Mouse (Mus musculus): ENCODE measurements around the gene Ablim1. TPM values are rescaled to one million over a fixed set of nuclear protein-coding genes. Genes with fewer than 3 reads are reported as not detected.

The Ablim1 gene
- polyA plus RNA-seq, 1 experiment, result 9.8 TPM

- Histone ChIP-seq H3K4me3 (ENCODE audit: insufficient read depth, poor library complexity, severe bottlenecking) (no peak overlapping the region), H3K36me3 (ENCODE audit: control insufficient read depth, insufficient read depth) (no peaks in the 10 kb centered on the region), H3K79me3 (ENCODE audit: low read depth) (no peaks in the 10 kb centered on the region), H3K27me3 (ENCODE audit: control insufficient read depth, insufficient read depth, insufficient read length) (no peaks in the 10 kb centered on the region), H3ac (ENCODE audit: control insufficient read depth, insufficient read length, low read depth) (no peak overlapping the region), H3K79me2 (ENCODE audit: control insufficient read depth, insufficient read depth) (no peaks in the 10 kb centered on the region)
- TF ChIP-seq MYOD1 (IDR thresholded peaks at IDR 0.05; ENCODE audit: control insufficient read depth, insufficient read length, low read depth), result no peak
- TF ChIP-seq MAX (IDR thresholded peaks at IDR 0.05), result no peak
- no peak for TF ChIP-seq MYOG (IDR thresholded peaks at IDR 0.05; ENCODE audit: control insufficient read depth, extremely low read depth, insufficient read length)
- TF ChIP-seq USF1 (IDR thresholded peaks at IDR 0.05; ENCODE audit: low read depth), result no peak
- TF ChIP-seq CEBPB (IDR thresholded peaks at IDR 0.05; ENCODE audit: low read depth), result no peak
- no peak for TF ChIP-seq CTCF (IDR thresholded peaks at IDR 0.05; ENCODE audit: control insufficient read depth, insufficient read depth, insufficient read length)
- TF ChIP-seq FOSL1 (IDR thresholded peaks at IDR 0.05; ENCODE audit: insufficient read depth, low read length, poor library complexity, severe bottlenecking), result no peak
Observed at GRCm38 (mm10) chr19:57304666-57305065, 10.1 kb downstream of the Ablim1 start.

- H3K79me2 ChIP-seq (ENCODE audit: control insufficient read depth, insufficient read depth), result no peaks in the 10 kb centered on the region
Observed at GRCm38 (mm10) chr19:57301961-57302395, 12.7 kb downstream of the Ablim1 start.

GRCm38 (mm10) chr19:57298006-57298405 lies 16.7 kb downstream of the Ablim1 start:
- H3K4me3 ChIP-seq (ENCODE audit: insufficient read depth, poor library complexity, severe bottlenecking), result no peak overlapping the region
- no peak overlapping the region for H3ac ChIP-seq (ENCODE audit: control insufficient read depth, insufficient read length, low read depth)
- TF ChIP-seq USF1 (IDR thresholded peaks at IDR 0.05; ENCODE audit: low read depth), result no peak
- no peak for TF ChIP-seq MYOG (IDR thresholded peaks at IDR 0.05; ENCODE audit: control insufficient read depth, extremely low read depth, insufficient read length)
- TF ChIP-seq MAX (IDR thresholded peaks at IDR 0.05), result no peak
- no peak for TF ChIP-seq CEBPB (IDR thresholded peaks at IDR 0.05; ENCODE audit: low read depth)
- TF ChIP-seq MYOD1 (IDR thresholded peaks at IDR 0.05; ENCODE audit: control insufficient read depth, insufficient read length, low read depth), result no peak
- no peak for TF ChIP-seq CTCF (IDR thresholded peaks at IDR 0.05; ENCODE audit: control insufficient read depth, insufficient read depth, insufficient read length)
- TF ChIP-seq FOSL1 (IDR thresholded peaks at IDR 0.05; ENCODE audit: insufficient read depth, low read length, poor library complexity, severe bottlenecking), result no peak
- H3K27me3 ChIP-seq (ENCODE audit: control insufficient read depth, insufficient read depth, insufficient read length), result no peaks in the 10 kb centered on the region
- H3K36me3 ChIP-seq (ENCODE audit: control insufficient read depth, insufficient read depth), result no peaks in the 10 kb centered on the region
- H3K79me2 ChIP-seq (ENCODE audit: control insufficient read depth, insufficient read depth), result no peaks in the 10 kb centered on the region
- no peaks in the 10 kb centered on the region for H3K79me3 ChIP-seq (ENCODE audit: low read depth)

More at GRCm38 (mm10) chr19:57301961-57302395, 12.7 kb downstream of the Ablim1 start:
- Histone ChIP-seq H3K79me3 (ENCODE audit: low read depth) (no peaks in the 10 kb centered on the region), H3ac (ENCODE audit: control insufficient read depth, insufficient read length, low read depth) (no peak overlapping the region), H3K36me3 (ENCODE audit: control insufficient read depth, insufficient read depth) (no peaks in the 10 kb centered on the region), H3K4me3 (ENCODE audit: insufficient read depth, poor library complexity, severe bottlenecking) (no peak overlapping the region), H3K27me3 (ENCODE audit: control insufficient read depth, insufficient read depth, insufficient read length) (no peaks in the 10 kb centered on the region)
- no peak for TF ChIP-seq CEBPB (IDR thresholded peaks at IDR 0.05; ENCODE audit: low read depth)
- no peak for TF ChIP-seq MYOD1 (IDR thresholded peaks at IDR 0.05; ENCODE audit: control insufficient read depth, insufficient read length, low read depth)

GRCm38 (mm10) chr19:57297447-57297846 lies 17.3 kb downstream of the Ablim1 start:
- TF ChIP-seq MYOG (IDR thresholded peaks at IDR 0.05; ENCODE audit: control insufficient read depth, extremely low read depth, insufficient read length), result no peak
- TF ChIP-seq USF1 (IDR thresholded peaks at IDR 0.05; ENCODE audit: low read depth), result no peak
- TF ChIP-seq CTCF (IDR thresholded peaks at IDR 0.05; ENCODE audit: control insufficient read depth, insufficient read depth, insufficient read length), result no peak
- no peak for TF ChIP-seq FOSL1 (IDR thresholded peaks at IDR 0.05; ENCODE audit: insufficient read depth, low read length, poor library complexity, severe bottlenecking)
- no peak for TF ChIP-seq CEBPB (IDR thresholded peaks at IDR 0.05; ENCODE audit: low read depth)
- TF ChIP-seq MYOD1 (IDR thresholded peaks at IDR 0.05; ENCODE audit: control insufficient read depth, insufficient read length, low read depth), result no peak
- no peak for TF ChIP-seq MAX (IDR thresholded peaks at IDR 0.05)
- Histone ChIP-seq H3K36me3 (ENCODE audit: control insufficient read depth, insufficient read depth) (no peaks in the 10 kb centered on the region), H3K79me2 (ENCODE audit: control insufficient read depth, insufficient read depth) (no peaks in the 10 kb centered on the region), H3K4me3 (ENCODE audit: insufficient read depth, poor library complexity, severe bottlenecking) (no peak overlapping the region), H3K27me3 (ENCODE audit: control insufficient read depth, insufficient read depth, insufficient read length) (no peaks in the 10 kb centered on the region), H3ac (ENCODE audit: control insufficient read depth, insufficient read length, low read depth) (no peak overlapping the region), H3K79me3 (ENCODE audit: low read depth) (no peaks in the 10 kb centered on the region)

- no peak overlapping the region for H3K4me3 ChIP-seq (ENCODE audit: insufficient read depth, poor library complexity, severe bottlenecking)
- no peak for TF ChIP-seq USF1 (IDR thresholded peaks at IDR 0.05; ENCODE audit: low read depth)
- H3K27me3 ChIP-seq (ENCODE audit: control insufficient read depth, insufficient read depth, insufficient read length), result no peaks in the 10 kb centered on the region
- H3K79me2 ChIP-seq (ENCODE audit: control insufficient read depth, insufficient read depth), result no peaks in the 10 kb centered on the region
- H3K79me3 ChIP-seq (ENCODE audit: low read depth), result no peaks in the 10 kb centered on the region
- H3ac ChIP-seq (ENCODE audit: control insufficient read depth, insufficient read length, low read depth), result no peak overlapping the region
- no peaks in the 10 kb centered on the region for H3K36me3 ChIP-seq (ENCODE audit: control insufficient read depth, insufficient read depth)
Observed at GRCm38 (mm10) chr19:57296539-57296938, 18.2 kb downstream of the Ablim1 start.

- Histone ChIP-seq H3K27me3 (ENCODE audit: control insufficient read depth, insufficient read depth, insufficient read length) (no peaks in the 10 kb centered on the region), H3K36me3 (ENCODE audit: control insufficient read depth, insufficient read depth) (no peaks in the 10 kb centered on the region), H3K79me3 (ENCODE audit: low read depth) (no peaks in the 10 kb centered on the region), H3K4me3 (ENCODE audit: insufficient read depth, poor library complexity, severe bottlenecking) (no peak overlapping the region), H3ac (ENCODE audit: control insufficient read depth, insufficient read length, low read depth) (no peak overlapping the region), H3K79me2 (ENCODE audit: control insufficient read depth, insufficient read depth) (no peaks in the 10 kb centered on the region)
- TF ChIP-seq FOSL1 (IDR thresholded peaks at IDR 0.05; ENCODE audit: insufficient read depth, low read length, poor library complexity, severe bottlenecking) (no peak), CEBPB (IDR thresholded peaks at IDR 0.05; ENCODE audit: low read depth) (no peak), USF1 (IDR thresholded peaks at IDR 0.05; ENCODE audit: low read depth) (no peak), CTCF (IDR thresholded peaks at IDR 0.05; ENCODE audit: control insufficient read depth, insufficient read depth, insufficient read length) (no peak)
Observed at GRCm38 (mm10) chr19:57295521-57295920, 19.2 kb downstream of the Ablim1 start.

Data from C2C12 (cell line).